Mouse (Mus musculus): ENCODE measurements around the gene Osbpl10.

DNA sequence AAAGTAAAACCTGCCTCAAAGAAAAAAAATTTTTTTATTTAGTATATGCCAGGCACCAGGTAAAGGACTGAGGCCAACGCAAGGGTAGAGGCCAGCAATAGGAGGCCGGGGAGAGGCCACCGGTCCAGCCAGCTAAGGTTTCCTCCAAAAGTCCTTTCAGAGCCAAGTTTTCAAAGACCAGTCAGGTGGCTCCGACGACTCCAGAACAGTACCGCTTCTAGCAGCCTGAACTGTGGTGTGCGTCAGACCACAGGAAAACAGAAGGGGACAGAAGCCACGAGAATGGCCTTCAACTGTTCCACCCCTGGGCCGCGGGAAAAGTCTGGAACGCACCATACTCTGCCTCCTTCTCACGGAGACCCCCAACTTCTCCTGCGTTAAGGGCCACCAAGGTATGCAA, 45.8 kb upstream of the Osbpl10 start:
- no peak for TF ChIP-seq CTCF (IDR thresholded peaks at IDR 0.05; ENCODE audit: low read depth)
- TF ChIP-seq EP300 (optimal IDR thresholded peaks at IDR 0.05) = no peak

Measured in stomach, postnatal 0 days (tissue).